Mouse (Mus musculus): Measurements from ENCODE around the gene Rbfox1. TPM values are rescaled to one million over a fixed set of nuclear protein-coding genes. Genes with fewer than 3 reads are reported as not detected.

Gene Rbfox1
- polyA plus RNA-seq, 1 experiment = not detected

DNA sequence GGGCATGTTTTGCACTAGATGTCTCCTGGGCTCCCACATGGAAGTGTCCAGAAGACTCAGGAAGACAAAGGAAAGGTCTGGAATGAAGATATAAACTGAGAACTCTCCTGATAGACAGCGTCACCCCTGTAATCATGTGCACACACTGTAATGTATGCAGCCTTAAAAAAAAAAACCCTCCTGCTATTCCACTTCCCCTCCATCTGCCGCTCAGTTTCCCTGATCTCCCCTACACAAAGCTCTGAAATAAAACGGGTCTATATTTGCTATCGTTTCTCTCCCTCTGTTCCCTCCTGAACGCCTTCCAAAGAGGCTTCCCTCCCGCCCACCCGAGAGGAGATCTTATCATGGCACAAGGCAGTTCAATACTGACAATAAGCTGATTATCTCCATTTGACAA lies 151.9 kb downstream of the Rbfox1 start:
- H3K4me1 ChIP-seq (ENCODE audit: control insufficient read depth, insufficient read depth, low read length) = no peaks in the 10 kb centered on the region
- no peak for TF ChIP-seq CTCF (IDR thresholded peaks at IDR 0.05; ENCODE audit: control insufficient read depth, insufficient read depth, low read length)
- TF ChIP-seq POLR2A (IDR thresholded peaks at IDR 0.05; ENCODE audit: borderline replicate concordance, control insufficient read depth, low read depth, low read length) = no peak
- 69% methylated on average over 7 of the region's 7 CpGs for WGBS
- no peak overlapping the region for H3K27ac ChIP-seq (ENCODE audit: control insufficient read depth, insufficient read depth, low read depth, low read length, poor library complexity)
- H3K4me3 ChIP-seq (replicated peaks; ENCODE audit: control insufficient read depth, low read depth, low read length) = no peak overlapping the region

DNA sequence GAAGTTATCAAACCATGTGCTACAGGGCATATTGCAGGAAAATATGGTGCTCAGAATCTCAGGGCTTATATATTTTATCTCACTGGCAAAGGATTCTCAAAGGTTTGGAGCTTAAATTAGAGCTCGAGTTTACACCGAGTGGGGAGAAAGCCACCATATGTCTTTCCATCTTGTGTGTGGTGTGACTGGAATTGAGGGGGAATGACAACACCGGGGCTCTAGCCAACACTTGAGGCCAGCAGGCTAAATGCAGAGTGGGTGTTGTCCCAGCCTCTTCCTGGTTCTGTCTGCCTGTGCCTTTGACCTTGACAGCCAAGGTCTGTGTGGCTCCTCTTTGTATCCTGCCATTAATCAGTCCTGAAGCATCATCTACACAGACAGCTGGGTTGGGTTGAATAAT lies 157.6 kb downstream of the Rbfox1 start:
- H3K4me3 ChIP-seq (replicated peaks; ENCODE audit: control insufficient read depth, low read depth, low read length) = no peak overlapping the region
- no peak overlapping the region for H3K27ac ChIP-seq (ENCODE audit: control insufficient read depth, insufficient read depth, low read depth, low read length, poor library complexity)
- TF ChIP-seq CTCF (IDR thresholded peaks at IDR 0.05; ENCODE audit: control insufficient read depth, insufficient read depth, low read length) (no peak), POLR2A (IDR thresholded peaks at IDR 0.05; ENCODE audit: borderline replicate concordance, control insufficient read depth, low read depth, low read length) (no peak)

GRCm38 (mm10) chr16:6048601-6049000 lies 163.4 kb downstream of the Rbfox1 start:
- TF ChIP-seq CTCF (IDR thresholded peaks at IDR 0.05; ENCODE audit: control insufficient read depth, insufficient read depth, low read length) (no peak), POLR2A (IDR thresholded peaks at IDR 0.05; ENCODE audit: borderline replicate concordance, control insufficient read depth, low read depth, low read length) (no peak)
- Histone ChIP-seq H3K4me3 (replicated peaks; ENCODE audit: control insufficient read depth, low read depth, low read length) (no peak overlapping the region), H3K27ac (ENCODE audit: control insufficient read depth, insufficient read depth, low read depth, low read length, poor library complexity) (no peak overlapping the region), H3K4me1 (ENCODE audit: control insufficient read depth, insufficient read depth, low read length) (no peaks in the 10 kb centered on the region)
- 78% methylated on average over 1 of the region's 1 CpGs for WGBS

More for the DNA sequence above, 157.6 kb downstream of the Rbfox1 start:
- 67% methylated on average over 3 of the region's 3 CpGs for WGBS
- H3K4me1 ChIP-seq (ENCODE audit: control insufficient read depth, insufficient read depth, low read length) = no peaks in the 10 kb centered on the region

DNA sequence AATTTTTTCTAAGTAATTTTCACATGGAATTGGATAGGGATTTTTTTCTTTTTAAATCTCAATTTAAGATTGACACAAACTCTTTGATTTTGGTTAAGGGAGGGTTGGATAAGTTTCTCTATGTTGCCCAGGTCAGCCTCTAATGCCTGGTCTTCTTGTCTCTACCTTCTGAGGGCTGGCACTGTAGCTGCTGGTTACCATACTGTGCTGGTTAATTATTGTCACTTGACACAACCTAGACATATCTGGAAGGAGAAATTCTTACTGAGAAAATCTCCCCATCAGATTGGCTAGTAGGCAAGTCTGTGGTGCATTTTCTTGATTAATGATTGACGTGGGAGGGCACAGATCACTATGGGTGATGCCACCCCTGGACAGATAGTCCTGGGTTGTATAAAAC lies 177.3 kb downstream of the Rbfox1 start:
- Histone ChIP-seq H3K4me3 (replicated peaks; ENCODE audit: control insufficient read depth, low read depth, low read length) (no peak overlapping the region), H3K27ac (ENCODE audit: control insufficient read depth, insufficient read depth, low read depth, low read length, poor library complexity) (no peak overlapping the region), H3K4me1 (ENCODE audit: control insufficient read depth, insufficient read depth, low read length) (no peaks in the 10 kb centered on the region)
- TF ChIP-seq CTCF (IDR thresholded peaks at IDR 0.05; ENCODE audit: control insufficient read depth, insufficient read depth, low read length) (no peak), POLR2A (IDR thresholded peaks at IDR 0.05; ENCODE audit: borderline replicate concordance, control insufficient read depth, low read depth, low read length) (no peak)
- WGBS = 70% methylated on average over 1 of the region's 1 CpGs

DNA sequence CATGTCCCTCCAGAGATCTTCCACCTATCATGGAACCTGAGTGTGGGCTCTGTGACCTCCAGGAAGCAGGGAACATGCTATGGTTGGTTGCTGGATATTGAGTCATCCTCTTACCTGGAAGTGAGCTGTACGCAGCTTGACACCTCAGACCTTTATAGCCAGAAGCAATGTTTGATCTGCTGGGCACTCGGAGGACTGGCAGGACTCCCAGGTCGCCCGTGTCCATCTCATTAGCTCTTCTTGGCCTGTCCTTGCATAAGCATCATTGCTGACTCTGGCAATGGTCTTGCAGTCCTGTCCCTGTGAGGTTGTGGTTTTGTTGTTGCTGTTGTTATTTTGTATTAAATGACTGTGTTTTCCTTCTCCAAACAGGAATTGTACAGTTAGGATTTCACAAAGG lies 180.3 kb downstream of the Rbfox1 start:
- Histone ChIP-seq H3K4me1 (ENCODE audit: control insufficient read depth, insufficient read depth, low read length) (no peaks in the 10 kb centered on the region), H3K4me3 (replicated peaks; ENCODE audit: control insufficient read depth, low read depth, low read length) (no peak overlapping the region), H3K27ac (ENCODE audit: control insufficient read depth, insufficient read depth, low read depth, low read length, poor library complexity) (no peak overlapping the region)
- TF ChIP-seq POLR2A (IDR thresholded peaks at IDR 0.05; ENCODE audit: borderline replicate concordance, control insufficient read depth, low read depth, low read length) (no peak), CTCF (IDR thresholded peaks at IDR 0.05; ENCODE audit: control insufficient read depth, insufficient read depth, low read length) (no peak)
- WGBS = 73% methylated on average over 4 of the region's 4 CpGs

- WGBS = 76% methylated on average over 10 of the region's 10 CpGs
- TF ChIP-seq CTCF (IDR thresholded peaks at IDR 0.05; ENCODE audit: control insufficient read depth, insufficient read depth, low read length) (no peak), POLR2A (IDR thresholded peaks at IDR 0.05; ENCODE audit: borderline replicate concordance, control insufficient read depth, low read depth, low read length) (no peak)
- Histone ChIP-seq H3K4me1 (ENCODE audit: control insufficient read depth, insufficient read depth, low read length) (no peaks in the 10 kb centered on the region), H3K27ac (ENCODE audit: control insufficient read depth, insufficient read depth, low read depth, low read length, poor library complexity) (no peak overlapping the region), H3K4me3 (replicated peaks; ENCODE audit: control insufficient read depth, low read depth, low read length) (no peak overlapping the region)
Observed at GRCm38 (mm10) chr16:6075442-6076050, 190.4 kb downstream of the Rbfox1 start.

- TF ChIP-seq CTCF (IDR thresholded peaks at IDR 0.05; ENCODE audit: control insufficient read depth, insufficient read depth, low read length) (no peak), POLR2A (IDR thresholded peaks at IDR 0.05; ENCODE audit: borderline replicate concordance, control insufficient read depth, low read depth, low read length) (no peak)
- no peak overlapping the region for H3K4me3 ChIP-seq (replicated peaks; ENCODE audit: control insufficient read depth, low read depth, low read length)
- WGBS = 86% methylated on average over 4 of the region's 4 CpGs
- H3K4me1 ChIP-seq (ENCODE audit: control insufficient read depth, insufficient read depth, low read length) = no peaks in the 10 kb centered on the region
- no peak overlapping the region for H3K27ac ChIP-seq (ENCODE audit: control insufficient read depth, insufficient read depth, low read depth, low read length, poor library complexity)
Observed at GRCm38 (mm10) chr16:6079017-6079416, 193.9 kb downstream of the Rbfox1 start.

DNA sequence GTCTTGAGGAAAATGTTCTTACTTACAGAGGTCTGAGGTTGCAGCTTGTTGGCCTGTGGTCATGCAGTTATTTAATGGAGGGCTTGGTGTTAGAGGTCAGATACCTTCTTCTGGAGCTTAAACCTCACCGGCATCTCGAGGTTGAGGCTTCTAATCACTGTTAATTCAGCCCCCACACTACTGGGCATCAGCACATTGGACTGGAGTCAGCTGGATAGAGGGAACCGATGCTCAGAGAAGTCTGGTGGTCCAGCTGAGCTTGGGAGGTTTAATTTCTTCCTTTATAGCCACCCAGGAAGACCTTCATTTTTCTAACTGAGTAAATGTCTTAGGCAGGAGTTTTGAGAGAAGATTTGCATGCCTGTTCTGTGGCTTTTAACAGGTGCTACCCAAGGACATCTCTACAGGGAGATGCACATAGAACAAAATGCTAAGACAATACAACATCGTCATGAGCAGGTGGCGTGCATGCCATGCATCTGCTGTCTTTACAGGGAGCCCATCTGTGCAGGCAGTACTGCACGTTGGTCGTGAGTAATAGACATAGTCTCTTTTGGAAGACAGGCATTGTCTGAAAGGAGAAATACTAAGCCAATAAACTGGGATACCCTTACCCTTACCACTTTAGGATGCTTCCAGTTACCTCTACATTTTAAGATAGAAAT lies 199.7 kb downstream of the Rbfox1 start:
- Histone ChIP-seq H3K27ac (ENCODE audit: control insufficient read depth, insufficient read depth, low read depth, low read length, poor library complexity) (no peak overlapping the region), H3K4me1 (ENCODE audit: control insufficient read depth, insufficient read depth, low read length) (no peaks in the 10 kb centered on the region; the same call in 1 of the 2 replicates), H3K4me3 (replicated peaks; ENCODE audit: control insufficient read depth, low read depth, low read length) (no peak overlapping the region)
- TF ChIP-seq CTCF (IDR thresholded peaks at IDR 0.05; ENCODE audit: control insufficient read depth, insufficient read depth, low read length) (no peak), POLR2A (IDR thresholded peaks at IDR 0.05; ENCODE audit: borderline replicate concordance, control insufficient read depth, low read depth, low read length) (no peak)
- 67% methylated on average over 7 of the region's 7 CpGs for WGBS

All from bone marrow, adult 2 months (tissue).